Mouse (Mus musculus): ENCODE results near the gene Dtnbp1. TPM values are rescaled to one million over a fixed set of nuclear protein-coding genes. Genes with fewer than 3 reads are reported as not detected.
A peak's percentile ranks its signal among the peaks of the same experiment; 100 is the strongest.

The Dtnbp1 gene
- total RNA-seq, 2 experiments from 2014 or later, result 50.3 to 53.3 TPM

DNA sequence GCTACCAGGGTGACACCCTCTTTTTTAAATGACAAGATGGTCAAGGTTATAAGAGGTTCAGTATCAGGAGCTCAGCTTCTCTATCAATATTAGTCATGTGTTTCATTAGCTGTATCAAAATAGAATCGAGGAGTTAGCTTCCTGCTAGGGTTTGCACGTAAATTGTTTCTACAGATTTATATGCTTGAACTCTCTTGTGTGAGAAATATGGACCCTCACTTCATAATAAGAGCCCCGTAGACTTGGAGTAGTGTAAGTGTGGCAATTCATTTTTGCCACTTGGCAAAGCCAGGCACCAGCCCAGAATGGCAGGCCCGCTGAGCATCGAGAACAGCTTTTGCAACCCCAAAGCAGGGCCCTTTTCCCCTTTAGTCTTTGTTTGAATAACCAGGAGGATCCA lies 1.1 kb upstream of the Dtnbp1 start:
- DNase-seq (ENCODE audit: low spot score in 2 of 2), result no peak

DNA sequence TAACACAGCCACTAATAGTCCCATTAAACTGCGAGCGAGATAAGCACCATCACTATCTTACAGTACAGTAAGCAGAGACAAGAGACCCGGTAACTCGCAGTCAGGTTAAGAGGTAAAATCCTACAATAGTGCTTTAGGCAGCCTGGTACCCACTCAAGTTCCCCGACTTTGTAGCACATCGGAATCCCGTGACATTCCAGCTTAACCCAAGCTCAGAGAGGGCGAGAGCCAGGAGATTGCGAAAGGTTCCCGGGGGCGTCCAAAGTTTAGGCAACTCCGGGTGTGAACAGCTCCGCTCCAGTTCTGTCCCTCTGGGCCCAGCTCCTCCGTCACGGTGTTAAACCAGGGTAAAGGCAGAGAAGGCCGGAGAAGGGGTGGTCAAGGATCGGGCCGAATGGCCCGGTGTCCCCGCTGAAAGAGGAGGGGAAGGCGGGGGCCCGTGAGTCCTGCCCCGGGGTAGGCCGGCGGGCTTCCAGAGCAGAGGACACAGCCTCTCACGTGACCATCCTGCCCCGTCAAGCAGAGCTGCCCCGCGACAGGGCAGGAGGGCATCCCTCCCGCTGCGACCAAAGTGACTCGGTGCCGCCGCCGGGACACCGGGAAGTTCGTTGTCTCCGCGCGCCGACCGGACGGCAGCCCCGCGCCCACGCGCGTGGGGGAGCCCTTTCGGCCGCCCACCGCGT lies 578 bp downstream of the Dtnbp1 start:
- peak; percentile 26 to 45 for DNase-seq (ENCODE audit: low spot score in 2 of 2)

DNA sequence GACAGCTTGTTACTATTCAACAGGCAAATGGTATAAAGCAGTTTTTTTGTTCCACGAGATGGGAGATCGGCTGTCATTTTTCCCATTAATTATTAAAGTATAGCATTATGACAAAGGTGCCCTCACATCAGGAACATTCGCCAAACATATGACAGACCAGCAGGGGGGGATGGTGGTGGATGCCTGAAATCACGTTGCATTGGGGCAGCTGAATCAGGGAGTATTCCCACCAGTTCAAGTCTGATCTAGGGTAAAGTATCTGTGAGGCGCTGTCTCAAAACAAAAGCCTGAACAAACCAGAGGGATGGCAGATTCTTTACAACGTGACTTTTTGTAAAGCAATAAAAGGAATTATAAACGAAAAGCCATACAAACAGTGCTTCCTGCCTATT lies 1.1 kb downstream of the Dtnbp1 start:
- no peak for DNase-seq (ENCODE audit: low spot score in 2 of 2)

DNA sequence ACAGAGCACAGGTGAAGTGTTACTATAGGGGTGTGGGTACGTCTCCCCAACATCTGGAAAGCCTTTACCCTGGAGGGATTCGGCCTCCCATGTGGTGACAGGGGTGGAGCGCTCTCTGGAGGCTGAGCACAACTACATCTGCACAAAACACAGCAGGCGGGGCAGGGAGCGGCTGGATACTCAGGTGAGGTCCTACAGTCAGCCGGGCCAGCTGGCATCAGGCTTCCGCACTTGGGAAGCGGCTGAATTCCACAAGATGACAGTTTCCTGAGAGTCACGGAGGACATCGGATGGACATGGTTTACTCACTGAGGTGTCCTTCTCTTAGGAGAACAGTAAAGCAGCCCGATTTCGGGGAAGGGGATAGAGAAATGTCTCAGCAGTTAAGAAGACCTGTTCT lies 2.7 kb downstream of the Dtnbp1 start:
- DNase-seq (ENCODE audit: low spot score in 2 of 2), result no peak

DNA sequence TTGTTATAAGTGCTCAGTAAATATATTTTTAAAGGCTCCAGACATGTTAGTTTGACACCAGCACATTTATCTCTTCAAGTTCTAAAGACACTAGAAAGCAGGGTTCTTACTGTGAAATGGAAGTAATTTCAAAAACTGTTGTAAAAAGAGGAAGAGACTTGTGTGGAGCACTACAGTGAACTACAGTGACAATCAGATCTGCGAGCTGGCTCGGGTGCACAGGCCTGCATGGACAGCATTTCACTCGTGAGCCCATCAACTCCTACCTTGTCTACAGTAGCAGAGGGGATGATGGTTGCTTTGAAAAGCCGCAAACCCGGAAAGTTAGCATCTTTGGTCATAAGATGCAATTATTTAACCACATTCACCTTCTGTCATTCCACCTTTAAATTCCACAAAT lies 5.6 kb downstream of the Dtnbp1 start:
- DNase-seq (ENCODE audit: low spot score in 2 of 2), result no peak

DNA sequence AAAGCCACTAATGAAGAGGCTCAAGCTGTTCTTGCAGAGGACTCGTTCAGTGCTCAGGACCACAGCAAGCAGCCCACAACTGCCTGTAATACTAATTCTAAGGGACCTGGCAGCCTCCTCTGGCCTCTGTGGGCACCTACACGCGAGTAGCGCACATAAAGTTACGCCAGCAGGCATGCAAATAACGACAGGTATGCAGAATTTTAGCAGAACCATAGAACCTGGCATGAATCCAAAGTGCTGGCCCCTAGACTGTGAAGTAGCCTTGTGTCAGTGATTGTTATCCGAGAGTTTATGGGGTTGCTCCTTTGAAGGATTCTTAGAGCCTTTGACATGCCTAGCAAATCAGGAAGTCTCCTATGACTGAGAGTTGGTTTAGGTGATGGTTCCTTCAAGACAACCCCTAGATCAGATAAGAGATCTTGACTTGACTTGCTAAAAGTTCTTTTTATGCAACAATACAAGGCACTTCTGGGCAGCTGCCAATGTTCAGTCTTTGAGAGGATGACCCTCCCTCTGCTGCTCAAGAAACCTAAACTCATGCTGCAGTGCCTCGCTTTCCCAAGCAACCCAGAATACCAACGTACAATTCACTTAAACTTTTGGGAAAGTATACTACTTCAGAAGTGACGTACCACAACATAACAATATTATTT lies 9.3 kb downstream of the Dtnbp1 start:
- DNase-seq (ENCODE audit: low spot score in 2 of 2), result no peak

DNA sequence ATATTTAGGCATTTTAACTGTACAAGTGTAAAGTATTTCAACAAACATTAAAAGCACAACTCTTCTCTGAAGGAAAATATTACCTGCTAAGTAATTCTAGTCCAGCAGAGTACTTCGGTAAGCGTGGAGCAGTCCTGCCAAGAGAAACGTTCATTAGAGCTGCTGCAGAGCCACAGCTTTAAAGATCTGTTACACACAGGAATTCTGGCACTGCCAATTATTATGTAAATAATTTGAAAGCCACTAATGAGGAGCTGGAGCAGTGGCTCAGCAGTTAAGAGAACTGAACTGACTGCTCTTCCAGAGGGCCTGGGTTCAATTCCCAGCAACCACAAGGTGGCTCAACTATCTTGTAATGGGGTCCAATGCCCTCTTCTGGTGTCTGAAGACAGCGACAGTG lies 10.0 kb downstream of the Dtnbp1 start:
- DNase-seq (ENCODE audit: low spot score in 2 of 2), result no peak

DNA sequence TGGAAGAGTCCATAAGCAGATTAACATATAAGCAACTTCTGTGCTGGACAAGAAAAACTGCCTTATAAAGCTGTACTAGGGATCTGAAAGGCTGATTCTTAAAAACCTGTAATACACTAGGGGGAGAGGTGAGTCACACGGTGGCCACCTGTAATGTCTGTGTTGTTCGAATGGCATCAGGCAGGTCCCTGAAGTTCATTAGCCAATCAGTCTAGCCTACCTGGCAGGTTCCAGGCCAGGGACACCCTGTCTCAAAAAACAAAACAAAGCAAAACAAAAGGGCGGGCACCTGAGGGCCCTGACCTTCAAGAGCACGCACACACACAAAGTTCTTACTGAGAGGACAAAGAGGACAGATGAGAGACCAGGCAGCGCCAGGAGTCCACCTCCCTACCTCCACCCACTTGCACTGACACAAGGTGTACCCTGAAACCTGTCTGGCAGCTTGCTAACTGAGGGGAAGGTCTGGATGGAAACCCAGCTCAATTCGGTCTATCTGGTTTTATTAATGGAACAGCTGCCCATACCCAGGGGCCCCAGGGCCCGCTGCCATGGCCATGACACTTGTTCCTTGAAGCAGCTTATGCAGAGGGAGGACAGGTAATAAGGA lies 11.8 kb downstream of the Dtnbp1 start:
- DNase-seq (ENCODE audit: low spot score in 2 of 2), result no peak

DNA sequence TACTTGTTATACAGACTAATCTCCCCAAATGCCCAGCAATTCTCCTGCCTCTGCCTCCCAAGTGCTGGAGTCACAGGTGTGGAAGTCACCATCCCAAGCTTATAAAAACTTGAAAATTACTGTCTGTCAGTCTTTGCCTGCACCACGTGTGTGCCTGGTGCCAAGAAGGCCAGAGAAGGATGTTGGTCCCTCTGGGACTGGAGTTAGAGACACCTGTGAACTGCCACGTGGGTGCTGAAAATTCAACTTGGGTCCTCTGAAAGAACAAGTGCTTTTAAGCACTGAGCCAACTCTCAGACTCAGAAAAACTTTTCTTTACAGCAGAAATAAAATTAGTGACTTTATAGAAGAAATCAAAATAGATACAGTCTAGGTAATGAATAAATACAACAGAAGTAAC lies 15.6 kb downstream of the Dtnbp1 start:
- DNase-seq (ENCODE audit: low spot score in 2 of 2), result no peak

DNA sequence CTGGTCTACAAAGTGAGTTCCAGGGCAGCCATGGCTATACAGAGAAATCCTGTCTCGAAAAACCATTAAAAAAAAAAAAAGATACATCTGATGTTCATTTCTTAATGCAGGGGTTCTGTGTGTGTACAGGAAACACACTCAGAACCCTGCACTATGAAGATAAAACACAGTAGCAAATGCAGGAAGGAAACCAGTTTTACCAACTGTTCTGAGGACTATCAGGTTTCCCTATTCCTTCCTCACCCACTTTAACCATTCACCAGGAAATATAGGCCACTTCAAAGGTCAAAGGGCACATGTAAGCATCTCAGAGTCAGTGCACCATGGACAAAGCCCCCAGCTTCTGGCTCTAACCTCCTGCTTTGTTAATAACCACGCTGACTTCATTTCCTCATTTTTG lies 16.6 kb downstream of the Dtnbp1 start:
- DNase-seq (ENCODE audit: low spot score in 2 of 2), result no peak

DNA sequence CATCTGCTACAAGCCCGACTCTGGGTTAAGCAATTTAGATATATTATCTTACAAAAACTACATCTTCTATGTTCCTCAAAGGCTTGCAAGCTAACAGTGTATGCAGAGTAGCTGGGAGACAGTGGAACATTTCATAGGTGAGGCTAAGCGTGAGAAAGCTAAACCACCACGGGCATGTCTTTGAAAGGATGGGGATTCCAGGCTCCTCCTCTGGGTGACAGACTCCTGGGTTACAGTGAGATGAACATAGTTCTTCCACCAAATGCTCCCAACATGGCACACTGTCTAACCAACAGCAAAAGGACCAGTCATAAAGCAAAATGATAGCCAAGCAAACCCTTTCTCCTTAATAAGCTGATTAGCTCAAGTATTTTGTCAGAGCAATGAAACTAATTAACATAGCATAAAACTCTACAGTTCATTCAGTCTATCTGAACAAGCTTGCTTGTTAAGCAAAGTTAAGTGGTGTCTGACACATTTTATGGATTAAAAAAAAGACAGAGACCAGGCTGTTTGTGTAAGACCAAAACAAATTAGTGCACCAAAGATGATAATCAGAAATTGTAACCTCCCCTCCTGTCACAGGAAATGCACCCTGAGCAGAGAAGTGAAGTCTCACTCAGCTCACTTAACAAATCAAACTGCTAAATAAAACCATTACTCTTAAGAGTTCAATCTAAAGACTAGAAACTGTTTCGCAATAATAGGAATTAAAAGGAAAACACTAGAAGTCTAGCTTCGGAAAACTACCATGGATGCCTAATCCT lies 18.1 kb downstream of the Dtnbp1 start:
- DNase-seq (ENCODE audit: low spot score in 2 of 2), result no peak

DNA sequence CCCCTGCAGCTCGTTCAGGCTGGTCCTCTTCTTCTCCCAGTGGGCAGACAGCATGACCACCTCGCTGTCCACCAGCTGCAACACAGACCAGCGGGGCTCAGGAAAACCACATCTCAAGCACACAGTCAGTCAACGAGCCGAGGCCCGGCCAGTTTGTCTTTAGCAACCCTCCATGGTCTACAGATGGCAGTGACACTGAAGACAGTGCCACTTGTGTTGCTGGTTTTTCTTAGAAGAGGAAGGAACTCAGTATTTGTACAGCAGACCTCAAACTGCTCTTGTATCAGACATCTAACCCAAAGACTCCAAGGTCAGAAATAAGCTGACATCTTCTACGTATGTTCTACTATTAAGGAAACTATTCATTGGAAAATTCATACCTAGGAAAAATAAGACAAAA lies 19.1 kb downstream of the Dtnbp1 start:
- no peak for DNase-seq (ENCODE audit: low spot score in 2 of 2)

DNA sequence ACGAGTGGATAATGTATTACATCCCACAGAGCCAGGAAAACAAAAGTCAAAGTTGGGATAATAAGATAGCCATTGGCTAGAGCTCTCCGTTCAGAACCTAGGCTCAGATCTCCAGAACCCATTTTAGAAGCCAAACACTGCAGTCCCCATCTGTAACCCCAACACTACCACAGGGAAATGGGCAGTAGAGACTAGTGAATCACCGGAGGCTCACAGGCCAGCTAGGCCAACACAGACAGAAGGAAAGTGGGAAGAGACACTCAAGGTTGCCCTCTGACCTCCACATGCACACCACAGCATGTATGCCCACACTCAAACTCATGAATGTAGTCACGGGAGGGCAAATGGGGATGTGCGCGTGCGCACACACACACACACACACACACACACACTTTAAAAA lies 22.5 kb downstream of the Dtnbp1 start:
- no peak for DNase-seq (ENCODE audit: low spot score in 2 of 2)

DNA sequence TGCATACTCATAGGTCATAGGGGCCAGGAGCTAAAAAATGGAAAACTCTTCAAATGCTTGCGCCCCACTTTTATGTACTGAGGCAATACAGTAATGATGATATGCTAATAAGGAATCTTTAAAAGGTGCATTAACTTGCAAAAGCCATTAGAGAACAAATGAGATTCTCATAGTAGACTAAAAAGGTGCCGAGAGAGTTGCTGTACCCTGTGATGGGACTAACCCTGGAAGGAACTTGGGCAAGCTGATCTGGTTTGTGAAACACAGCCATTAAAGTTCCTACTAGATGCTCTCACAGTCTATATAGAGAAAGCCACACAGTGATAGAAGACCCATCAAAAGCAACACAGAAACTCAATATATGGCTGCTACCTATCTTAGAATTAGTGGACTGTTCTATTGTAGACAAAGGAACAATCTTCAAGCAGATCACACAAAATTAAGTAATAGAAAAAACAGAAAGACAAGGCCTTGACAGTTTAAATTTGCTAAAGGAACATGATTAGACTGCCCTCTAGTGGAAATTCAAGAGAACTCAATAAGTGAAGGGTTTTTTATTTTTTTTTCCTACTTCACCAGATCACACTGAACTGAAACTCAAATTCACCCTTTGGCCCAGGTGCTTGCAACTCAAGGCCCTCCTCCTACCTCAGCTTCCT lies 24.3 kb downstream of the Dtnbp1 start:
- DNase-seq (ENCODE audit: low spot score in 2 of 2), result no peak

DNA sequence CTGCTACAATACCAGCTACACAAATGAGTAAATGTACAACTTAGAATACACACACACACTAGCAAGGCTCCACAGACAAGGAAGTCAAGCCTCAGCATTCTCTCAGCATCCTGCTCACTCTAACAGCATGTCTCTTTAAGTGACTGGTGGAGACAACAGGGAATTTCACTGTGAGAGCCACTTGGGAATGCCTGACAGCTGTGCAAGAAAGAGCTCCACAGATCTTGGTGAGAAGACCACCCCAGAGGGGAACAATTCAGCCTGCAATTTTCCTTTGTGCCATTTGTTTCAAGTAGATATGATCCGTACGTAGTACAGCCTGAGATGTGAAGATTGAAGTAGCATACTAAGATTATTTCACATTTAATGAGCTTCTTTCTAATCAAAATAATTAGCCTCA lies 24.9 kb downstream of the Dtnbp1 start:
- no peak for DNase-seq (ENCODE audit: low spot score in 2 of 2)

DNA sequence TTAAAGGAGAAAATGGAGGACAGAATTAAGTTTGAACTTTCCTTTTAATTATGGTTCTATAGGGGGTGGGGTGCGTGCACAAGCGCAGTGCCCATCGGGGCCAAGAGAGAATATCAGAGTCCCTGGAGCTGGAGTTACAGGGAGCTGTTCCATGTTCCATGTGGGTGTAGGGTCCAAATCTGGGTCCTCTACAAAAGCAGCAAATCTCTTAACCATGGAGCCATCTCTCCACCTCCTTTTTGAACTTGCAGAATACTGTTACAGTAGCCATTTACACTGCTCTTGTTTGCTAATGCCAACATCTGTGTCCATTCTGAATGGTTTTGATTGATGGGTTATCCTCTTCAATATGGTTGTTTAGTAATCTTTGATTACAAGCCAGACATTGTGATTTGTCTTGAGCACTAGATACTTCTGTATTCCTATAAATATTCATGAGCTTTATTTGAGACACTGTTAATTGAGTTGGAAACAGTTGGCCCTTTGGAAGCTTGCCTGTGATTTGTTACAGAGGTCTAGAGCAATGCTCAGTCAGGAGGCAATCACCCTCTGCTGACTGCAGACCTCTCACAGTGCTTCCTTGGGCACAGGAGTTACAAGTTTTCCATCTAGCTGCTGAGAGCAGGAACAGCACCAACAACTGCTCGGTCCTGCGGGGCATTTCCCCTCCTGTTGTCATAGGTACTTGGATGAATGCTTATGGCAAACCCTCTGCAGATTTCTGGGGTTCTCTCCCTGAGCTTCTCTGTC lies 41.2 kb downstream of the Dtnbp1 start:
- DNase-seq (ENCODE audit: low spot score in 2 of 2), result no peak

DNA sequence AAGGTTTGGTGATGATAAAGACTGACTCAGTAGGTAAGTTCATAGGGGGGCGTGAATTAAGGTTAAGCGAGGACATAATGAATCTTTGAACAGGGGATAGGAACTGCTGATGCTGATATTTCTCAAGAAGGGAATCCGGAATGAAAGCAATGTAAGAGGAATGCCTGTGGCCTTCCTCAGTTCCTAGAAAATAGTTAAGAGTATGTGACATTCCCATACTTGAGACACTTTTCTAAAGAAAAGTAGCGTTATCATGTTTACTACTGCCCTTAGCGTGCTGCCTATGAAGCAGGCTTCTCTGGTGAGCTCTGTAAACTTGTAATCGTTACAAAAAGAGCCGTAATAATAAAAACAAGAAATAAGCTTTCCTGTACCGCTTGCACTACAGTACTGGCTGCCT lies 44.9 kb downstream of the Dtnbp1 start:
- DNase-seq (ENCODE audit: low spot score in 2 of 2), result no peak

DNA sequence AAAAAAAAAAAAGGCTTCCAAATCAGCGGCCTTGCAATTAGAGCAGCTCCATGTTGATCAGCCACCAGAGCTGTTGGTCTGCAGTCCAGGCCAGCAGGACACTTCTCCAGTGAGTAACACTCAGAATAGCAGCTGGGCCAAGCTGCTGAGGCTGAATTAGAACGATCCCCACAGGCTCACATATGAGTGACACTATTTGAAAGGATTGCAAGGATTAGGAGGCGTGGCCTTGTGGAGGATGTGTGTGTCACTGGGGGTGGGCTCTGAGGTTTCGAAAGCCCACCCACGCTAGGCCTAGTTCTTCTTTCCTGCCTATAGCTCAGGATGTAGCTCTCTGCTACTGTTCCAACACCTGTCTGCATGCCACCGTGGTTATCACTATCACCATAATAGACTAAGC lies 46.2 kb downstream of the Dtnbp1 start:
- no peak for DNase-seq (ENCODE audit: low spot score in 2 of 2)

DNA sequence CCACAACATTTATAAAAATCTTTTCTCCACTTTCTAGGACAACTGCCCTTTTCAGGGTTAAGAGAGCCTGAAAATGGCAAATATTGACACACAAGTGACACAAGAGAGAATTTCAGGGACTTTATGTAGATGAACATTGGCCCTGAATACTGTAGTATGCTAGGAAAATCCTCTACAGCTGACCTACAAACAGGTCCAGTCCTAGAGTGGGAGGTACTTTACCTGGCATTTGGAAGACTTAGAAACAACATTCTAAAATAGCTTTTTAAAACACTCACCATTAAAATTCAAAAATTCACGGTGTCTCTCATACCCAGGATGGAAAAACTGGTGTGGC lies 47.7 kb downstream of the Dtnbp1 start:
- DNase-seq (ENCODE audit: low spot score in 2 of 2), result no peak

DNA sequence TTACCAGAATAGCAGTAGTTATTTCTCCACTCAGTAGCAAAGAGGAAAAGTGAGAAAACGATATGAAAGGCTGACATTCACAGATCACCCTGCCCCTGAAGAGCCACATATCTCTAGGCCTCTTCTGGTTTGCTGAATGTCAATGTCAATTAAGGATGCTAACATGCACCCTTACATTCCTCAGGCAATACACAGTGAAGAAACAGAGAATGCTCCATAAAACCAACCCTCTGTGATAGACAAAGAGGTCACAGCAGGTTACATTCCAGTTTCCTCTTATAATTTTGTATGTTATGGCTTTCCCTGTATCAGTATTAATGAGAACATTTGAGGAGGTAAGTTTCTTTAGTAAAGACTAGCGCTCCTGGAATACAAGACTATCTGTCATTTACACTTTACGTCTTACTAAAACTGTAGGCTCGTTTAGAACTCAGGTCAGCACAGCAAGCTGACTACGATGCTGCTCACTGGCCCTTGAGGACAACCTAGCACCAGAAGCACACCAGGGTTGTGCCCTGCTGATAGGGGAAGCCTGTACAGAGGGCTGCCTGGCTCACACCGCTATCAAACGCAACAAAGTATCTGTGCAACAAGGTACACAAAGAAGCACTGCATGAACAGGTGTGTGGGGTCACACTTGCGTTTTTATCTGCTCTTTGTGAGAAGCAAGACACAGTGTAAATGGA lies 48.3 kb downstream of the Dtnbp1 start:
- no peak for DNase-seq (ENCODE audit: low spot score in 2 of 2)

Measured in adrenal gland, postnatal 4 days (tissue).